Mouse (Mus musculus): ENCODE results near the gene Eml5.
A peak's percentile ranks its signal among the peaks of the same experiment; 100 is the strongest.

Eml5 gene

DNA sequence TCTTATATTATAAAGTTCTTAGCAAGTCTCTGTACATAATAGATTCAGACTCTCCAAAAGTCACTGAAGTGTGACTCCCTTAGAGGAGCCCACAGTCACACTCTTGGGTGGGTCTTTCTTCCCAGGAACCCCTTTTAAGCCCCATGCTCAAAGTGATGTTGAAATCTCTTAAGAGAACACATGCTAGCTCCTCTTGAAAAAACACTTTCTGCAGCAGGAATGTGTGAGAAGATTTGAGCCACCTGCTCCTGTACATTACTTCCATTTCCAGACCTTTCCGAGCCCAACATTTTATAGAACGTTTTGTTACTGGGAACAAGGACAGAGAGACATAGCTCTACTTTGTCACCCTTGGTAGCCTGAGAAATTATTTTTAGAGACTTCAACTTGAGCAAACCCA lies 66.4 kb downstream of the Eml5 start:
- no peak for DNase-seq (ENCODE audit: low read depth, low spot score)

DNA sequence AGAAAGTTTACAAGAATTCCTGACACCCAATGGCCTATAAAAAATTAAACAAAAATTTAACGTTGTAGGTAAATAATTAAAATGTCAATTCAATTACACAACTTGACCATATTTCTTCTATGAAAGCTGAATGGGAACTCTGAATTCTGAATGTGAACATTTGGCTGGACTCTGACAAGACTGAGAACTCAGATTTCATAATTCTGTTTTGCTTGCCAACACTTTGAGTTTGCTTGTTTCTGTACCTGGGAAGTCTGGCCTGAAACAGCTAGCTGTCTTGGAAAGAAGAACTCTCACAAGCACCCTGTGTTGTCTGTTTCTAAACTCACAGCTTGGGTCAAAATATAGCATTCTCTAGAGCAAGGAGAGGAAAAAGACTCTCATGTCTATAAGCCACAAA lies 67.4 kb downstream of the Eml5 start:
- no peak for DNase-seq (ENCODE audit: low read depth, low spot score)

DNA sequence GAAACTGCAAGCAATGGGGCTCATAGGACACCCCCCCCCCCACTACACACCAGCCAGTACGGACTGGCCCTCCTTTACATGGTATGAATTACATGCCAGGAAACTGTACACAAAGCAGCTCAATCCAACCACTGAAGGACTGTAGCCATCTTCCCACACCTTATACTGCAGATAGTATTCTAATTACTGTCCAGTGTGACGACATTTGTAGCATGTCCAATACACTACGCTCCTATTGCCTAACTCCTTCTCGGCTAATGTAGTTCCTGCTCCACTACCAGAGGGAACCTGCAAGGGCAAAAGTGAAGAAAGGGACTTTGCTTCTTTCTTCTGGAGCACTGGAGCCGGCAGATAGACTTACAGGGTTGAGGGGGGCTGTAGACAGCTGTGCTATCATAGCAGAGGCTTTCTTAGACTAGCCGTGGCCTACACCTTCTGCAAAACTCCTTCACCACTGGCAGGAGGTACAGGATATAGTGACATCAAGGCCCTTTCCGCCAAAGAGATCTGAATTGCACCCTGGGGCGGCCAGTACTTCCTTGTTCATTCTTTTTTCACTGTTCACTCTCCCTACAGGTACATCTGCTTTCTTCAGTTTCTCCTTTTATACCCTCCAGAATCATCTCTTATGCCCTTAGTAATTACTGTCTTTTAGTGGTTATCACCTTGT lies 68.2 kb downstream of the Eml5 start:
- DNase-seq (ENCODE audit: low read depth, low spot score), result no peak

DNA sequence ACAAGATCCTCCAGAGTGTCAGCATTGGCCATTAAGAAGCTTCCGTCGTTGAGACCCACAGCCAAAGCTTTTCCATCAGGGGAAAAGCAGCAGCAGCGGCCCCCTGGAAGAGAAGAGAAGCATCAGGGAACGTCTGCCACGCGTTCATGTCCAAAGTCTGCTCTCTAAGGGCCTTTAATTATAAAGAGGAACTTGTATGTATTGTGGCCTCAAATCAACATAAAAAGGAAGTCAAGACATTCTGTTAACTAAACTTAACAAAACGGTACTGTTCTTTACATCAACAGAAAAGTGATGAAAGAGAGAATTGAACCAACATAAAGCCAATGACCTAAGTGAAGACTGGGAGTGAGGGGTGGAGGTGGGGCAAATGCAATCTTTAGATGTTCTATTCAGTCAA lies 70.2 kb downstream of the Eml5 start:
- no peak for DNase-seq (ENCODE audit: low read depth, low spot score)

DNA sequence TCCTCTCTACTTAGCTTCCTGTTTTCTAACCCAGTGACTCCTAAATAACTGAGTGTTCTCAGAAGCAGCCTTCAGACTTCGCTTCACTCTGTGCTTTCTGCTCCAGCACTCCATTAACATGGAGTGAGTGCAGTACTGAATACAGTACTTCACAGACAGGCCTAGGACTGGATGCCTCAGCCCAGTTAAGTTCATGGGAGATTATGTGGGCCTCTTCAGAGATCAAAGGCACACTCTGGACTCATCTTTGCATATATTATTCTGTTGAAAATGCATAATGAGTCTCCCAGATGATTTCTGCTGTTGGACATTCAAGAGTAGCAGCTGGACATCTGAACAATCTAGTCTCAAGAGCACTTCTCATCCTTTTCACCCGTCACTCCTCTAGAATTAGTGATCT lies 80.5 kb downstream of the Eml5 start:
- DNase-seq (ENCODE audit: low read depth, low spot score), result no peak

DNA sequence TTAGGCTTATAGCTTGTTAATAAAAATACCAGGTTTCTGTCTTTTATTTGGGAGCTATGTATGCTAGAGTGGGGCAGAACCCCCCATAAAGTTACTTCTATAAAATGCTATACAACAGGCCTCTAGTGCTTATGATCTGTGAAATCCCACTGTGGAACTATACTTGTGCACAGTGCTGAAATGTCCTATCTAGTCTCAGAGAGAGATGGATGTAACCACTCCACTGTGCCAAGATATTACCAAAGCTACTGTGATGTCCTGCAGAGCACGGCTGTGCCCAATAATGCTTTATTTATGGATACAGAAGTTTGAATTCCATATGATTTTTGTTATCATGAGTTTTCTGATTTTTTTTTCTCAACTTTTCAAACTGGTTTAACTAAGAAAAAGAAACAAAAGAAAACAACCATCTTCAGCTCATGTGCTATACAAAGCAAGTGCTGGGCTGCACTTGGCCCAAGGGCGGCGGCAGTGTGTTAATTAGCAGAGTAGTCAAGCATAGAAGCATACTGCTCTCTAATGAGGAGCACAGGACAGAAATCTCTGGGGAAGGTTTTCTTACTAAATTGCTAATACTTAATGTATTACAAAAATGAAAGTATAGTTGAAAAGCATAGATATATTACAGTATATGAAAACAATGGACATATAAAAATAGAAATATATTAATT lies 97.1 kb downstream of the Eml5 start:
- no peak for DNase-seq (ENCODE audit: low read depth, low spot score)

DNA sequence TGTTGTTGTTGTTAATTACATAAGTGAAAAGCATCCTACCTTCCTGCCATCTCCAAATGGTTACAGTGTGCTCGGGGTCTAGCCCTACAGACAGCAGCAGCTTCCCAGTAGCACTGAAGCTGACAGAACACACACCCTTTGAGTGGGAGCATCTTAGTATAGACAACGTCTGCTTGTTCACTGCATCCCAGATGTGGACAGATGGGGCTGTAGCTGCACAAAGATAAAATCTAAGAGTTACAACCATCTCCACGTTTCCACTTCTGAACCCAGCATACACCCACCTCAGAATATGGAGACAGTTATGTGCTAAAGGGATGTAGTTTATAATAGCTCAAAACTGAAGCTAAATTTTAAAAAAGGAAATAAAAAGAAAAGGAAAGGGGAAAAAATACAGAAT lies 99.0 kb downstream of the Eml5 start:
- DNase-seq (ENCODE audit: low read depth, low spot score), result no peak

DNA sequence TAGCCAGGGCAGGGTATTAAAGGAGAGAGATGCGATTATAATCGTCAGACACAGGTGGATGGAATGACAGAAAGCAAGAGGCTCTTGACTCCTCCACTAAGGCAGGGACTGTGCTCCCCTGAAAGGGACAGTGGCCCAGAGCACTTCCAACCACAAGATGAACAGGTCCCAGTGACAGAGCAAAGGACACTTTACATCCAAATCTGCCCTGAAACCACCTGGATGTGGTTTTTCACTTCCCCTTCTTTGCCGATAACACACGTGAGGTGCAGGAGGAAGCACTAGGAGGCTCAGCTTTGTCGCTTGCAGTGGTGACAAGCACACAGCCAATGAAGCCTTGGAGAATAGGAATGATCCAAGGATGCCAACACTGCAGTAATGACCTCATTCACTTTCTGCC lies 101.0 kb downstream of the Eml5 start:
- DNase-seq (ENCODE audit: low read depth, low spot score), result no peak

DNA sequence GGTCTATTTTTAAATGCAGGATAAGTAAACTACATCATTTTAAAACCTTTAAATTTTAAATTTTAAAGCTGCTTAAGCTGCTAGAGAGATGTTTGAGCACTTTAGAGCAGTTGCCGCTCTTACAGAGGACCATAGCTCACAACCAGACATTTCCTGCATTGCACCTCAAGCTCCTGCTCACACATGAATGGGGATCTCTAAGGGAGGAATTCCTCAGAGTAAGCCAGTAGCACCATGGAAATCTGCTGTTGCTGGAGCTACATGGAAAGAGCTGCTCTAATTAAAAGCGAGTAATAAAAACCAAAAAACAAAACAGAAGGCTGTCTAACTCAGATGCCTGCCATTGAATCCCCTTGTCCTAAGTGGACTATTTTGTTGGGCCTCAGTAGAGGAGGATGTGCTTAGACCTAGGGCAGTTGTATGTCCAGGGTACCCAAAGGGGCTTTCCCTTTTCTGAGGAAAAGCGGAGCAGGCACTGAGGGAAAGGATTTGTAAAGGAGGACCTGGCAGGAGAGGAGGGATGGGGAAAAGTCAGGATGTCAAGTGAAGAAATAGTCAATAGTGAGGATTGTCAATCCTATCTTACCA lies 105.5 kb downstream of the Eml5 start:
- no peak for DNase-seq (ENCODE audit: low read depth, low spot score)

DNA sequence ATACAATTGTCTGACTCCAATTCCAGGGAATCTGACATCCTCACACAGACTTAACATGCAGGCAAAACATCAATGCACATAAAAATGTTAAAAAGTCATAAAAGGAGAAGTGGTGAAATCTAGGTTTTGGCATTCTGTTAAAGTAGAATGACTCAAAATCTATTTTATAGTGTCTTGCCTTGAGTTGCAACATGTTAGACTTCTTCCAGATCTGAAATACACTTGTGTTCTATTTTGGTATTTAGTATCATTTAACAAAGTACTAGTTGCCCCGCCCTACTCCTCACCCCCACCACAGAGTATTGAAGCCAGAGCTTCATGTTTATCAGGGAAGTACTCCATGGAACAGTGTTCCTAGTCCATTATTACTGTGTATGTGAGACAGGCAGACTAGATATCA lies 117.0 kb downstream of the Eml5 start:
- no peak for DNase-seq (ENCODE audit: low read depth, low spot score)

DNA sequence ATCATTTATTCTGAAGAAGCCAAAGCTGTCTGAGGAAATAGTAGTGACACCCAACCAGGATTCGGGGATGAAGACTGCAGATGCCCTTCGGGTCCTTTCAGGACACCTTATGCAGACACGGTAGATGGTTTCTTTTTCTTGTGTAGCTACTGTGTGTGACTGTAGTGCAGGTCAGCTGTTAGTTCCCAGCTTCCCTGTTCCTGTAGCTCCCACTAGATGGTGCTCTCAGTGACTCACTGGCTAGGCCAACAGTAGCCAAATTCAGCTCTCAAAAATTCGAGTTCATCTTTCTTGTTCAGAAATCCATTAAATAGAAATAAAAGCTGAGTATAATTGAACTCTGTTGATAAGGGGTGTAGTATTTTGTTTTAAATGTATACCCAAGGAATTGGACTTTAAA lies 122.1 kb downstream of the Eml5 start:
- DNase-seq (ENCODE audit: low read depth, low spot score), result no peak

DNA sequence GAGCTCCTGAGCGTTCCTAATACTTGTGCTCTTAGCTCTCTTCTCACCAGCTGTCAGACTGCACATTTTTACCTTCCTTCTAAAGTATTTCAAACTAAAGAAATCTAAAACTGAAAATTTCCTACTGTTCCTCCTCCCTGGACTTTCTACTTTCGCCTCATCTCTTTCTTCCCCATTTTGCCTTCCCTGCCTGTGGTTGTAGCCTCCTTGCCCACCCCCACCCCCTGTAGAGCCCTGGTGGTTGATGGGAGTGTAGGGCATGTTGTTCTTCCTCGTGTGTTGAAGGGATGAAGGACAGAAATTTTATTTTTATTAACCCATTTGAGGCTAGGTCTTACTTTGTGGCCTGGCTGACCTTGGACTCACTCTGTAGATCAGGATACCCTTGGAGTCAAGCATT lies 123.8 kb downstream of the Eml5 start:
- no peak for DNase-seq (ENCODE audit: low read depth, low spot score)

DNA sequence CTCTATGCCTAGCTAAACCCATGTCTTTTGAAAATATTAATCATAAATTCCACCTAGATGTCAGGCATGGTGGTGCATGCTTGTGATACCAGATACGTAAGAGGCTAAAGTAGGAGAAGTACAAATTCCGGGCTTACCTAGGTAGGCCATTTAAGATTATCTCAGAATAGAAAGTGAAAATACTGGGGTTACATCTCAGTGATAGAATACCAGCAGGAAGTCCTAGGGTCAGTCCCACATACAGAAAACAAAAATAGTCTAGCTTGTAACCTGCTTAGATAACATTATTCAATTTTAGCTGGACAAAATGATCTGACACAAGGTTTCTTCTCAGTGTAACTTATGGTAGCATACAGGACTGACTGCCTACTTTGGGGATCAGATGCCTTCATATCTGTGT lies 135.0 kb downstream of the Eml5 start:
- DNase-seq (ENCODE audit: low read depth, low spot score), result no peak

DNA sequence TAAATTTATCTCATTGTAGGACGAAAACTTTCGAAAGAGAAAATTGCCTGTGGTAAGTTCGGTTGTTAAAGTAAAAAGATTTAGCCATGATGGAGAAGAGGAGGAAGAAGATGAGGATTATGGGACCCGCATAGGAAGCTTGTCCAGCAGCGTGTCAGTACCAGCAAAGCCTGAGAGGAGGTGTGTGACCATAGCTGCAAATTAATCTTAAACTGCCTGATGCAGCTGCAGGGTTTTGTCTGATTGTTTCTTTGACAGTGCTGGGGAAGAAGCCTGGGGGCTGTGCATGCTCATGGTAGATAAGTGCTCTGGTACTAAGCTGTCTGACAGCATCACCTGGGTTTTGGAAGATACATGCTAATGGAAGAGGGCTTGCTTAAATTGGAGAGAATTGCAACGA lies 141.6 kb downstream of the Eml5 start:
- no peak for DNase-seq (ENCODE audit: low read depth, low spot score)

DNA sequence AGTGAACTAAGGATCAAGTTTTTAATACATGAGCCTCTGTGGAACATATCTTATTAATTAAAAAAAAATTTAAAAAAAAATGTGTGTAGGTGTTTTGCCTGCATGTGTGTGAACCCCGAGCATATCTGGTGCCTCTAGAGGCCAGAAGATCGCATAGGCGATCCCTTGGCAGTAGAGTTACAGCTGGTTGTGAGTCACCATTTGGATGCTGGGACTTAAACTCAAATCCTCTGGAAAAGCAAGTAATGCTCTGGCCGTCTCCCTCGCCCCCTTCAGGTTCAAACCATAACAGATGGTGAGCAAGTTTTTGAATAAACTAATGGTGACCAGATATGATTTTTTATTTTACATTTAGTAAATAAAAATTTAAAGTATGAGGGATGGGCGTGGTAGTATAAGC lies 143.6 kb downstream of the Eml5 start:
- DNase-seq (ENCODE audit: low read depth, low spot score), result no peak

DNA sequence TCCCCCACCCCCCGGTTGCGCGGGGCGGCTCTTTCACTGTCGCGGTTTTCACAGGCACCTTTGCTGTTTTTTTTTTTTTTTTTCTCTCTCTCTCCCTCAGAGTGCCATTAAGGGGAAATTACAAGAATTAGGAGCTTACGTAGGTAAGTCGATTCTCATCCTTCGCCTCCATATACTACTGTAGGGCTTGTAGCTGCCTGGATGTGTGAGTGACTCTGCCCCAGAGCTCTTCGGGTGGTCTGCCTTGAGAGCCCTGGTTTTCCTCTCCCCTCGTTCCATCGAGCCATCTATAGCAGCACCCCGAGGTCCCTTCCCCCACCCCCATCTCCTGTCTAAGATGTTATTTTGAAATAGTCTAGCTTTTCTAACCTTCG lies 153.9 kb downstream of the Eml5 start:
- DNase-seq (ENCODE audit: low read depth, low spot score), result no peak

DNA sequence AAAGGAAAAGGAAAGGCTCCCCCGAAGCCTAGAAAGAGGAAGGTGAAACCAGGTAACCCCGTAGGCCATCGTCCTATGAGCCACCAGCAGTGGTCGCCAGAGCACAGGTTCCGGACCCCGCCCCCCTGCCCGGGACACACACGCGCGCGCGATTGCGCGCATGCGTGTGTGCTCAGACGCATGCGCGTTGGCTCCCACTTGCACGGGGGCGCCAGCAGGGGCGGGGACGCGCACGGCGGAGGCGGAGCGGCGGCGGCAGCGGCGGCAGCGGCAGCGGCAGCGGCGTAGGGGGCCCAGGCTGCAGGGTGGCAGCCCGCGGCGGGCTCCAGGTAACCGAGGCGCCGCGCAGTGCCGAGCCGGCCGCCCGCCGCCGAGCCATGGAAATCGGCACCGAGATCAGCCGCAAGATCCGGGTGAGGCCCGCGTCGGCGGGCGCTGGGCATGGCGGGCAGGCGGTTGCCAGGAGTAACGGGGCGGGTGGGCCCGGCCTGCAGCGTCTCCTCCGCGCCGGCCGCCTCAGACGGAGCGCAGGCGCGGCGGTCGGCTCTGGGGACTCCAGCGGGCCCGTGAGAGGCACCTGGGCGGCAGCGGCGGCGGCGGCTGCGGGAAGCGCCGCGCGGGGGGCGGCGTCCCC lies 154.4 kb downstream of the Eml5 start, which contains the start of gene Zc3h14:
TSS of gene Zc3h14 (plus strand) at position 219 of the 634 bp plus-strand sequence.
- peak; percentile 82 for DNase-seq (ENCODE audit: low read depth, low spot score)

DNA sequence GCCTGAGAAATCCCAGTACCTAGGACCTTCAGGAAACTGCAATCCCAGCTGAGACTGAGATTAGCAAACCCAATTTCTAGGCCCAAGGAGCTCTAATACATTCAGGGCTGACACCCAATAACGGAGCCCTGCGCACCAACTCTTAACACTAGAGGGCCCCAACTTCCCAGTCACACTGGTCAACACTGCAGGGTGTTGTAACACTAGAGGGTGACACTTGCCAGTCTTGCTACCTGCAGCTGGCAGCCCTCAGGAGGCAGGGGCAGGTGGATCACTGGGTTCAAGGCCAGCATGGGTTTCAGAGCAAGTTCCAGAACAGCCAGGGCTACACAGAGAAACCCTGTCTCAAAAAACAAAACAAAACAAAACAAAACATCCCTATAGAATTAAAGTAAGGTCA lies 155.2 kb downstream of the Eml5 start:
- DNase-seq (ENCODE audit: low read depth, low spot score), result no peak

DNA sequence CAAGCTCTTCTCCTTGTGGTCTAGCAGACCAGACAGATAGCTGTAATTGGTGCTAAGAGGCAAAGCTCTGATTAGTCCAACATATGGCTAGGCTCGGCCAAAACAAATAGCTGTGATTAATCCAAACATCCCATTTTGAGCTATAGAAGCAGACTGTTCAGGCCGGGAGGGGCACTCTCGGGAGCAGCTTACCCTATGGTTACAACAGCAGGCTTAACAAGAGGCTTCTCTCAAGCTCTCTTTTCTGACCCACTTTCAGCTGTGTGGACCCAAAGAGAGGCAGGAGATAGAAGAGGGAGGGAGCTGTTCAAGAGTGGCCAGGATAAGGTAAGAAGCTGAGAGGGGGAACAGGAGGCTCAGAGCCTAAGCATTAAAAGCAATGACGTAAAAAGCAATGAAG lies 155.7 kb downstream of the Eml5 start:
- DNase-seq (ENCODE audit: low read depth, low spot score), result no peak

DNA sequence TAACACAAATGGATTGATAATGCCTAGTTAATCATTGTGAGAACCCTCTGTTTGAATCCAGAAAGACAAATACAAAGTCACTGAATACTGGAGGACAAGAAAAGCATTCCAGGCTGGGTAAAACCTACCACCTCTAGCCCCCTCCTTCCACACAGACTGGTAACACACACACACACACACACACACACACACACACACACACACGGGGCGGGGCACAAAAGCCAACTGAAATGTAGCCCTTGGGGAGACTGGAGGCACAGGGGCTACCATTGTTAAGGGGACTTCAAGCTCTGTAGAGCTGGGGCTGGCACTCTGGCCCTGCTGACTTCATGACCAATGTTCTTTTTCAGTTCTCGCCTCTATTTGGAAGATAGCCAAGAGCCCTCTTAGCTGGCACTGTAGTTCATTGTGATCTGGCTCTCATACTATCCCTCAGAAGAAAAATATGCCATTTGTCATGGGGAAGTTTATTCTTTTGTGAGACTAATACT lies 160.2 kb downstream of the Eml5 start:
- DNase-seq (ENCODE audit: low read depth, low spot score), result no peak

DNA sequence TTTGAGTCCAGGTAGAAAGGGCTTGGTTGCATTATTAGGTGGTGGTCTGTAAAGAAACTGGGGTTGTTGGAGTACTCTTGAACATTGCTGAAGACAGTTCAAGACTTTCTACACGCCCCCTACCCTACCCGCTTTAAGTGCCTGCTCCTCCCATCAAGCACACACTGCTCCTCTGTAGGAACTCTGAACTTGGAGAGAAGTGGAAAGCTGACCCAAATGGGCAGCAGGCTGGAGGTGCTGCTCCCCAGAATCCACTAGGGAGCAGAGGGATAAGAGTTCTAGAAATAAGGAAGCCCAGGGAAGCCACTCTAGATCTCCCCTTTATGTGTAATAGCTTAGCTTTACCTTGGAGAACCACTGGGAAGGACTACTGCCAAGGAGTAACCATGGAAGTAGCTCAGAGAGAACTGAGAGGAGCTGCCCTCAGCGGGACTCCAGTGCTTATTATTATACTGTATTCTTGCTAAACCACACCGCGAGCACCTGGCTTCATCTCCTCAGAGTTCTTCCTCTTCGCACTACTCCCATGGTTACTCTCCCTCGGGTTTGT lies 163.4 kb downstream of the Eml5 start:
- no peak for DNase-seq (ENCODE audit: low read depth, low spot score)

Data from brain, embryonic 18.5 days (tissue).